Mouse (Mus musculus) fibroblast of lung, adult 2 months (primary cell): Measurements from ENCODE around the gene Gm3147.
"Not testable (repeated sequence)": the region's sequence is repeated elsewhere in the genome, so short reads cannot be mapped to it uniquely, and the experiment has no call there.

Experiments
- DNase-seq: peaks from one replicate; pipeline ENCODE4 v3.0.0-alpha.2; 2011; ENCODE audit warnings: low read depth

Gene Gm3147

GRCm38 (mm10) chr5:94616242-94616641 is at the start of gene Gm3147:
Gene Gm3147, minus strand, starts transcription at chr5:94616342.
- DNase-seq = not testable (repeated sequence)

GRCm38 (mm10) chr5:94648082-94648481 is 31.9 kb upstream of the Gm3147 start, which contains the start of gene Gm6205:
Gene Gm6205, plus strand, starts transcription at chr5:94648382.
- DNase-seq = not testable (repeated sequence)

- DNase-seq = not testable (repeated sequence)
These were observed 7.5 kb upstream of the Gm3147 start, which contains the start of gene Gm6509 for GRCm38 (mm10) chr5:94623679-94624078. Gene Gm6509, plus strand, starts transcription at chr5:94623979.
